Mouse (Mus musculus): ENCODE data around the gene Col15a1. TPM values are rescaled to one million over a fixed set of nuclear protein-coding genes. Genes with fewer than 3 reads are reported as not detected.

Col15a1 gene
- polyA plus RNA-seq, 1 experiment from 2014 or later = 25.0 TPM

DNA sequence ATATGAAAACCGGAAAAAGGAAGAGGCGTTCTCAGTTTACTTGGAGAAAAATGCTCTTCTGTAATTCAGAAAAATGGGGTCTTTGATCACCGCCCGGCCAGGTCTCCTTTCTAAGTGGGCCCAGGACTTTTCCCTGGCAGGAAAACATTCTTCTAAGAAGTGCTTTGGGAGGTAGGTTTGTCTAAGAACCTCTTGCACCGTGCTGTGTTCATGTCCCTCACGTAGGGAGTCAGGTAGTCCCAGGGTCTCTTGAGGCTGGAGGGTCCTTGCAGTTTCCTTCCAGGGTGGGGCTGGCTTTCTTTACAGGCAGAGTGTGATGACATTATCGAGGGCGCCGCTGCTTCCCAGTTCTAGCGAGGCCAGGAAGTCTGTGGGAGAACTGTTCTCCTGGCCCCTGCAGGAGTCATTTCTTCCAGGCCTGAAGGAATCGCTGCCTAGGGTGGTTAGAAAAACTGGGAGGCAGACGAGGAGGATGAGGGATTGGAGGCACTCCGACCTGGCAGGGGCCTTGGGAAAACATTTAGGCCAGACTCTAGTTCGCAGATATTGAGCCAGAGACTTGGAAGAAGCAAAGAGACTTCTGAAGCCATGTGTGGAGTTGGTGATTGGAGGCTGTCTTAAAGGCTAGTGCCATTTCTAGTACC is 25.4 kb downstream of the Col15a1 start:
- Histone ChIP-seq H3K36me3 (no peaks in the 10 kb centered on the region), H3K4me1 (peaks cover 57% of the 10 kb centered on the region), H3K27me3 (no peaks in the 10 kb centered on the region), H3K9me3 (no peaks in the 10 kb centered on the region), H3K4me2 (no peak overlapping the region), H3K27ac (peak overlapping the region; percentile 82), H3K4me3 (no peak overlapping the region), H3K9ac (no peak overlapping the region)
- 57% methylated on average over 14 of the region's 14 CpGs for WGBS
- no peak for ATAC-seq (ENCODE audit: insufficient number of reproducible peaks, low FRiP score, low TSS enrichment, low read depth)

DNA sequence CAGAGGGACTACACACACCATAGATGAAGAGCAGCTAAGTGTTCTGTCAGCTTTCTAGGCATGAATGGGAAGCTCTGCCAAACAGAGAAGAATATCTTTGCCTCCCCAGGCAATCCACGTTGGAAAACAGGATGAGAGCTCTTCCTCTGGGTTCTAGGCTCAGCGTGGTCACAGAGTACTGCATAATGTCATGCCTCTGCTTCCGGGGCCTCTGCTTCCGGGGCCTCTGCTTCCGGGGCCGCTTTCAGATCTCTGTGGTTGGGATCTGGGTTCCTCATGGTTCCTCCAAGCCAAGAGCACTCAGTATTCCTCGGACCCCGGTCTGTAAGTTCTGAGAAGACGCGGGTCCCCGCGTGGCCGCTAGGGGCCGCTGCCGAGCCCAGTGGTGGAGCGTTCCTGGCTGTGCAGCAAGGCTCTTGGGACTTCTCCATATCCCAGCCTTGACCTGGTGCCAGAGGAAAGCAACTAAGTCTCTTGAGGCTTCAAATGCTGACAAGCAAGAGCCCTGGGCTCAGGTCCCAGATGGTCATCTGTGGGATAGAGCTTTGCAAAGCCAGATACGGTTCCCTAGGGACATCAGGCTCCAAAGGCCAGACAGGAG is 26.8 kb downstream of the Col15a1 start:
- ATAC-seq (ENCODE audit: insufficient number of reproducible peaks, low FRiP score, low TSS enrichment, low read depth) = no peak
- Histone ChIP-seq H3K4me2 (no peak overlapping the region), H3K9me3 (no peaks in the 10 kb centered on the region), H3K36me3 (no peaks in the 10 kb centered on the region), H3K4me1 (peaks cover 54% of the 10 kb centered on the region), H3K27me3 (no peaks in the 10 kb centered on the region), H3K9ac (no peak overlapping the region), H3K27ac (0 out of 2 replicates have a peak overlapping the region, but pooled peaks have one; percentile 82), H3K4me3 (no peak overlapping the region)
- WGBS = 22% methylated on average over 17 of the region's 17 CpGs

DNA sequence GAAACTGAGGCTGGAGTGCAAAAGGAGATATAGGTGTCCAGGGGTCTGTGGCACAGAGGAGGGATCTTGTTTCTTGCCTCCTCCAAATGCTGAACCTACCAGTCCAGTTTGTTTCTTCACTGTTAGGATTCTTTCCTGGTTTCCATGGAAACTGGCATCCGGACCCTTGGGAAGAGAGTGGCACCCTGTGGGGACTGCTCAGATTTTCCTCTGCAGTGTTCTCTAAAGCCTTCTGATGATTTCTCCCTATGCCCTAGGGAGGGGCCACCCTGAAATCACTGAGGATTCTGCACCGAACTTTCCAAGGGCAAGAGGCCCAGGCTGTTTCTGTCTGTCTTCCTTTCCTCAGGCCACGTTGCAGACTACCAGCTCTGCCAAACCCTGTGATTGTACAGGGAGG is 27.4 kb downstream of the Col15a1 start:
- WGBS = 41% methylated on average over 3 of the region's 3 CpGs
- H3K36me3 ChIP-seq = no peaks in the 10 kb centered on the region
- H3K27ac ChIP-seq = no peak overlapping the region; the same call in 1 of the 2 replicates
- H3K4me3 ChIP-seq = no peak overlapping the region
- no peak overlapping the region for H3K4me2 ChIP-seq
- peaks cover 51% of the 10 kb centered on the region for H3K4me1 ChIP-seq
- no peak overlapping the region for H3K9ac ChIP-seq
- no peaks in the 10 kb centered on the region for H3K9me3 ChIP-seq
- no peaks in the 10 kb centered on the region for H3K27me3 ChIP-seq
- ATAC-seq (ENCODE audit: insufficient number of reproducible peaks, low FRiP score, low TSS enrichment, low read depth) = no peak

DNA sequence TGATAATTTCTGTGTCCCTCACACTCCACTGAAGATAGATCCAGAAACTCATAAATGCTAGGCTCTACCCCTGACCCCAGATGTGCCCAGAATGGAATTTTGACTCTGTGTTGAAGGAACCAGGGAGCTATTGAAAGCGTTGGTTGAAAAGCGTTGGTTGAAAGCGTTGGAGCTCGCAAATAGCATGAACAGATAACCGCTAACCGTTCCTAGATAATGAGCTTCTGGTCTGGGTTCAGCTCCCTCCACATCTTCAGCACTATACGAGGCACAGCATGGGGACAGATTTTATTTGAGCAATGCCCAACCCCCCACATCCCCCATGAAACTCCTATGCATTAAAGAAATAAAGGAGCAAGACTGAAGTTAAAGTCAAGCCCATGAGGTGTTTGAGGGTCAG is 28.1 kb downstream of the Col15a1 start:
- H3K4me2 ChIP-seq = no peak overlapping the region
- H3K9me3 ChIP-seq = no peaks in the 10 kb centered on the region
- no peak overlapping the region for H3K9ac ChIP-seq
- 68% methylated on average over 7 of the region's 7 CpGs for WGBS
- ATAC-seq (ENCODE audit: insufficient number of reproducible peaks, low FRiP score, low TSS enrichment, low read depth) = no peak
- H3K27me3 ChIP-seq = no peaks in the 10 kb centered on the region
- H3K4me3 ChIP-seq = no peak overlapping the region
- H3K4me1 ChIP-seq = peaks cover 47% of the 10 kb centered on the region
- H3K27ac ChIP-seq = no peak overlapping the region
- no peaks in the 10 kb centered on the region for H3K36me3 ChIP-seq

DNA sequence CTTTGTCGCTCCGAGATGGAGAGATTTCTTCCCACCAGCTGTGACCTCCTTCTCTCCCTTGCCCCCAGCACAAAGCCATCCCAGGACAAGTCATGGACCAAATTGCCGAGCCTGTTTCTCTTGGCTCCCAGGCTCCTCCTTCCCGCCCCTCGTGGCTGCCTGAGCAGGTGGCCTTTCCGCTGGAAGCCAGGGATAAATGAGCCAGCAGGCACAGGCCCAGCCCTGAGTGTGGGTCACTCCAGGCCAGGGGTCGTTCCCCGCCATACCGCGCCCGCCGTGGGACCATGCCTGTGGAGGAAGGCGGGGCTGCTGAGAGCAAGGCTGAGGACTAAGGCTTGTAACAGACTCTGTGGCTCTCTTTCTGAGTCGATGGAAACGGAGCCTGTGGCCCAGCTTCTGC is 29.3 kb downstream of the Col15a1 start:
- Histone ChIP-seq H3K4me1 (peaks cover 42% of the 10 kb centered on the region), H3K27me3 (no peaks in the 10 kb centered on the region), H3K4me3 (no peak overlapping the region), H3K4me2 (no peak overlapping the region), H3K9ac (no peak overlapping the region), H3K9me3 (no peaks in the 10 kb centered on the region), H3K36me3 (no peaks in the 10 kb centered on the region), H3K27ac (no peak overlapping the region)
- WGBS = 29% methylated on average over 15 of the region's 15 CpGs
- ATAC-seq (ENCODE audit: insufficient number of reproducible peaks, low FRiP score, low TSS enrichment, low read depth) = no peak

DNA sequence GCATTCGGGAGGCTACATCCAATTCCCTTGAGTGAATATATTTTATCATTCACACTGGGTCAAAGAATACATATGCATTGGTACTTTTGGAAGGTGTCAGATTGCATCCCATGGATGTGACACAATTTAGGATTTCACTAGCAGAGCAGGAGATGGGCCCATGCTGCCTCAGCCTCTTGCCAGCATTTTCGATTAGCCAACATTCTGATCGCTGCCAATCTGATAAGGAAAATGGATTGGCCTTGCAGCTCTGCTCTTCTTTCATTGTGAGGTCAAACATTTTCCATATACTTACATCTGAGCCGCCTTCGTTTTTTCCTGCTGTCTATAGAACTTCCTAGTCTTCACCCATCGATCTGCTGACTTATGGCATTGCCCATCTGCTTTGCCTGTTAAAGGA is 31.2 kb downstream of the Col15a1 start:
- no peak for ATAC-seq (ENCODE audit: insufficient number of reproducible peaks, low FRiP score, low TSS enrichment, low read depth)
- Histone ChIP-seq H3K36me3 (no peaks in the 10 kb centered on the region), H3K9me3 (no peaks in the 10 kb centered on the region), H3K4me1 (peaks cover 26% of the 10 kb centered on the region), H3K27ac (no peak overlapping the region), H3K9ac (no peak overlapping the region), H3K4me3 (no peak overlapping the region), H3K4me2 (no peak overlapping the region), H3K27me3 (no peaks in the 10 kb centered on the region)
- 84% methylated on average over 6 of the region's 6 CpGs for WGBS

DNA sequence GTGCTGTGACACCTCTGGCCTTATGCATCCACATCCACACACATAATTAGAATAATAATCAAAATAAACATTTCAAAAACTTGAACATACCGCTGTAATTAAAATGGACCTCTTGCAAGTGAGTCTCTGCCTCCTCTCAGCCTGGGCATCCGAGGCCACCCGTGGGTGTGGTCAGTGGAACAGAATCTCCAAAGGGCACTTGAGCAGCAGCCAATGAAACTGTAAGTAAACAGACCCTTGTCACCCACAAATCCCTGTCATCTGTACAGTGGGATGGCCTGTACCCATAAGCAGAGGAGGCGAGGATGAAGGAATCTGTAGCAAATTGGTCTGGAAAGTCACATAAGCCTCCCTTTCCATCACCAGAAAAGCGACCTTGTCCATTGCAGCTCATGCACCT is 32.9 kb downstream of the Col15a1 start:
- H3K27ac ChIP-seq = no peak overlapping the region
- no peak overlapping the region for H3K4me2 ChIP-seq
- no peak overlapping the region for H3K4me3 ChIP-seq
- H3K36me3 ChIP-seq = no peaks in the 10 kb centered on the region
- peaks cover 12% of the 10 kb centered on the region; the same call in 1 of the 2 replicates for H3K4me1 ChIP-seq
- H3K27me3 ChIP-seq = no peaks in the 10 kb centered on the region
- ATAC-seq (ENCODE audit: insufficient number of reproducible peaks, low FRiP score, low TSS enrichment, low read depth) = no peak
- H3K9ac ChIP-seq = no peak overlapping the region
- H3K9me3 ChIP-seq = no peaks in the 10 kb centered on the region
- 73% methylated on average over 5 of the region's 5 CpGs for WGBS

DNA sequence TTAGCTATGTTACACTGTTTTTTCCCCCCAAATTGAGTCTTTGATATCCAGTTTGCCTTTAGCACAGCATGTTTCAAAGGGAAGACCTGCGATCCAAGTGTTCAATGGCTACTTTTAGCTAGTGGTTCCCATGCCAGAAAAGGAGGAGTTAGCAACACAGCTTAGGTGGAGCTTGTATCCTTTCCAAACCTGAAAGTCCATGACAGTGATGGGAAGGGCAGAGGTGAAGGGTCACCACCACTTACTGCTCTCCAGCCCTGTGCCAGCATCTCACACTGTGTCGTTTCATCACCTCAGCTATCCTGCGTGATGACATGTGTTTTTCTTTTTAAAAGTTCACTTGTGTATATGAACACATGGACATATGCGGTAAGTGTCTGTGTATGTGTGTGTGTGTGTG is 34.2 kb downstream of the Col15a1 start:
- H3K27me3 ChIP-seq = no peaks in the 10 kb centered on the region
- H3K4me3 ChIP-seq = no peak overlapping the region
- H3K4me2 ChIP-seq = no peak overlapping the region
- peaks cover 9% of the 10 kb centered on the region; the same call in 1 of the 2 replicates for H3K4me1 ChIP-seq
- no peak overlapping the region for H3K9ac ChIP-seq
- H3K9me3 ChIP-seq = no peaks in the 10 kb centered on the region
- H3K36me3 ChIP-seq = no peaks in the 10 kb centered on the region
- 71% methylated on average over 4 of the region's 4 CpGs for WGBS
- no peak overlapping the region for H3K27ac ChIP-seq
- ATAC-seq (ENCODE audit: insufficient number of reproducible peaks, low FRiP score, low TSS enrichment, low read depth) = no peak

DNA sequence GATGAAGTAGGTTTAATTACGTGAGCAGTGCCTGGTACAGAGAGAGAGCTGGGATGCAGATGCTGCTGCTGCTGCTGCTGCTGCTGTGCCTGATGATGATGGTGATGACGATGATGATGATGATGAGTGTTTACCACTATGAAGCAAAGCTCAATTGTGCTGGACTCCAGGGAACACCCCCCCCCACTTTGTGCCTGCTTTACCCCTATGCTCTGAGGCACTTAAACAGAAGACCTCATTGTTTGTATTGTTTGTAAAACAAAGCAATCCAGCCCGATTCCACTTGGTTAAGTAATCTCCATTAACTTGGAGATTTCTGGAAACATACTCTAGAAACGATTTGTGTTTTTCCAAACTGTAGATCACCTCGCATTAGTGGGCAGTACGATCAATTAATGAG is 36.7 kb downstream of the Col15a1 start:
- H3K9ac ChIP-seq = no peak overlapping the region
- 61% methylated on average over 6 of the region's 6 CpGs for WGBS
- no peak for ATAC-seq (ENCODE audit: insufficient number of reproducible peaks, low FRiP score, low TSS enrichment, low read depth)
- no peak overlapping the region for H3K4me3 ChIP-seq
- H3K36me3 ChIP-seq = no peaks in the 10 kb centered on the region
- H3K4me2 ChIP-seq = no peak overlapping the region
- H3K9me3 ChIP-seq = no peaks in the 10 kb centered on the region
- H3K27me3 ChIP-seq = no peaks in the 10 kb centered on the region
- H3K27ac ChIP-seq = no peak overlapping the region
- peaks cover 13% of the 10 kb centered on the region for H3K4me1 ChIP-seq

DNA sequence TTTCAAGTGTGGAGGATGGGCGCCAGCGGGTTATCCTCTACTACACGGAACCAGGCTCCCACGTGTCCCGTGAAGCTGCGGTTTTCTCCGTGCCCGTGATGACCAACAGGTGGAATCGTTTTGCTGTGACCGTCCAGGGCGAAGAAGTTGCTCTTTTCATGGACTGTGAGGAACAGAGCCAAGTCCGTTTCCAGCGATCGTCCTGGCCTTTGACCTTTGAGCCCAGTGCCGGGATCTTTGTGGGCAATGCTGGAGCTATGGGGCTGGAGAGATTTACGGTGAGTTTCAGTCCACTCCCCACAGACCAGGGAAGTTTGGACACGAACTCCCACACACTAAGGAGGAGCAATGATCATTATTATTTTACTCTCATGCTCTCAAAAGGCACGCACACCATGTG is 37.7 kb downstream of the Col15a1 start:
- H3K27me3 ChIP-seq = no peaks in the 10 kb centered on the region
- no peak overlapping the region for H3K4me2 ChIP-seq
- H3K4me3 ChIP-seq = no peak overlapping the region
- 88% methylated on average over 18 of the region's 18 CpGs for WGBS
- H3K9me3 ChIP-seq = no peaks in the 10 kb centered on the region
- no peak for ATAC-seq (ENCODE audit: insufficient number of reproducible peaks, low FRiP score, low TSS enrichment, low read depth)
- no peak overlapping the region for H3K9ac ChIP-seq
- no peaks in the 10 kb centered on the region for H3K36me3 ChIP-seq
- H3K27ac ChIP-seq = no peak overlapping the region
- H3K4me1 ChIP-seq = peaks cover 13% of the 10 kb centered on the region

DNA sequence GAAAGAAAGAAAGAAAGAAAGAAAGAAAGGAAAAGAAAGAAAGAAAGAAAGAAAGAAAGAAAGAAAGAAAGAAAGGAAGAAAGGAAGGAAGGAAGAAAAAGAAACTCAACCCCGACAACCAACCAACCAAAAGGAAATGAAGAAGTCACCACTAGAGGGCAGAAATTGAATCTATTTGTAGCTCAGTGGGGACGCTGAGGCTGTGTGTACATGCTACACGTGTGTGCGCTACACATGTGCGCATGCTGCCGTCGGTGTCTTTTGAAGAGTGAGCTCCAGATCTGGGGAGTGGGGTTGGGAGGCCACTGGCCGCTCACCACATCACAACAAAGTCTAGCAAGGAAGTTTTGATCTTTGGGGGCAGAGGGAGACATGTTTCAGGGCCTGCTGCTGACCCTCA is 38.9 kb downstream of the Col15a1 start:
- H3K9me3 ChIP-seq = no peaks in the 10 kb centered on the region
- WGBS = 51% methylated on average over 8 of the region's 8 CpGs
- H3K4me1 ChIP-seq = peaks cover 22% of the 10 kb centered on the region
- no peak overlapping the region for H3K9ac ChIP-seq
- no peaks in the 10 kb centered on the region for H3K36me3 ChIP-seq
- H3K4me3 ChIP-seq = no peak overlapping the region
- H3K4me2 ChIP-seq = no peak overlapping the region
- peak overlapping the region; percentile 48; the same call in 1 of the 2 replicates for H3K27ac ChIP-seq
- H3K27me3 ChIP-seq = no peaks in the 10 kb centered on the region
- ATAC-seq (ENCODE audit: insufficient number of reproducible peaks, low FRiP score, low TSS enrichment, low read depth) = no peak

DNA sequence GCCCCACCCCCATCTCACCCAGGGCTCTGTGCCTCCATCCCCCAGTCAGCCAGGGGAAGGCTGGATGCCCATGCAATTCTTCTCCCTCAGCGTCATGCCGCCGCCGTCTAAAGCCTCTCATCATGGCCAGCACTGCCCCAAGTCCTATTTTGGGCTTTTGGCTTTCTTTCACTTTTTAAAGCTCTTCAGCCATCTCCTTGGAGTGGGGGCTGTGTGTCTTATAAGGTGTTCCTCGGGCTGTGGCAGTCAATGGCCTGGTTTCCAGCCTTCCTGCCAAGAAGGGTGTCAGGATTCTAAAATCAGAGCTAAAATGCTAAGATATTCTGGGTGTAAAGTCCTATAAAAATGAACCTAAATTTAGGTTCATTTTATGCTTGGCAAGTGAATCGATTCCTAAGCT is 39.6 kb downstream of the Col15a1 start:
- Histone ChIP-seq H3K4me3 (no peak overlapping the region), H3K9ac (0 out of 2 replicates have a peak overlapping the region, but pooled peaks have one; percentile 3), H3K27ac (peak overlapping the region; percentile 48; the same call in 1 of the 2 replicates), H3K9me3 (no peaks in the 10 kb centered on the region), H3K27me3 (no peaks in the 10 kb centered on the region), H3K36me3 (no peaks in the 10 kb centered on the region), H3K4me2 (no peak overlapping the region), H3K4me1 (peaks cover 27% of the 10 kb centered on the region)
- ATAC-seq (ENCODE audit: insufficient number of reproducible peaks, low FRiP score, low TSS enrichment, low read depth) = no peak
- WGBS = 43% methylated on average over 6 of the region's 6 CpGs

Measured in limb, embryonic 15.5 days (tissue).